8 mouse cellular contexts compared by ENCODE assay signal in the genomic region with DNA sequence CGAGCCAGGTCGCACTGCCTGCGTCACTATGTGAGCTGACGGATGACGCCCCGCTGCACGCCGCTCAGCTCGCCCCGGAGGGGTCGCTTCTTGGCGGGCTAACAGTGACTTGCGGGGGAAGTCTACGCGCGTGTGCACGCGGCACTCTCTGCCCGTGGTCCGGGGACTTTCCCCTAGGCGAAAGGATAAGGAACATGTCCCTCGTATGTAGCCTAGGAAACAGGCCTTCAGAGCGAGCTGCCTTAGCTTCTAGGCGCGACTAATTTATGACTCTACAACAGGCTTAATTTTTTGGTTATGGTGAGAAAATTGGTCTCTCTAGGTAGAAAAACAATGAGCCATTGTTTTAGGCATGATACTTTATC. TPM values are rescaled to one million over a fixed set of nuclear protein-coding genes. Genes with fewer than 3 reads are reported as not detected.
A peak's percentile ranks its signal among the peaks of the same experiment; 100 is the strongest.
DNase-seq lines count a peak whose midpoint lies in the region; ATAC-seq and TF ChIP-seq lines count a peak whose summit lies in the region.

A gene (plus strand): TSS at position 80 of the 365 bp plus-strand sequence.

- peak within 1 kb of the TSS; percentile 80 for H3K4me3 ChIP-seq in cortical plate, adult 2 months (ENCODE audit: insufficient read depth, low read length)
- H3K4me3 ChIP-seq in megakaryocyte, embryonic 14.5 days (replicated peaks), result peak within 1 kb of the TSS; percentile 94

- ATAC-seq in activated CD4-positive, CD25-positive, alpha-beta regulatory T cell, adult 4 months, result peak; percentile 94

- no peaks in the 10 kb centered on the region for H3K27me3 ChIP-seq in megakaryocyte, embryonic 14.5 days (replicated peaks)

- H3K27ac ChIP-seq in cortical plate, adult 2 months (ENCODE audit: insufficient read depth, low read length), result peak within 1 kb of the TSS; percentile 25; the same call in 1 of the 2 replicates

- H3K36me3 ChIP-seq in megakaryocyte, embryonic 14.5 days (replicated peaks; ENCODE audit: low read length), result peaks cover 30% of the 10 kb centered on the region

- no peak for TF ChIP-seq POLR2A in cortical plate, adult 2 months (IDR thresholded peaks at IDR 0.05; ENCODE audit: extremely low read depth, insufficient read depth, low read length)

- H3K4me1 ChIP-seq in cortical plate, adult 2 months (ENCODE audit: control insufficient read depth, insufficient read depth, low read length), result no peaks in the 10 kb centered on the region
- peaks cover 47% of the 10 kb centered on the region for H3K4me1 ChIP-seq in megakaryocyte, embryonic 14.5 days

- DNase-seq in gastrocnemius, adult 8-10 months (ENCODE audit: low spot score in 2 of 2), result peak; percentile 85 to 90
- DNase-seq in hindlimb bud, embryonic 11.5 days (ENCODE audit: extremely low spot score, low read depth, low spot score), result peak; percentile 93
- DNase-seq in left cerebral cortex, adult 8-10 months (ENCODE audit: low spot score in 2 of 2), result peak; percentile 89 to 96
- DNase-seq in right cerebral cortex, postnatal 10 days (ENCODE audit: low spot score in 2 of 2), result peak; percentile 97
- DNase-seq in urinary bladder, postnatal 25 days (ENCODE audit: low spot score), result peak; percentile 73

- TF ChIP-seq CTCF in cortical plate, adult 2 months (IDR thresholded peaks at IDR 0.05; ENCODE audit: extremely low read depth, insufficient read depth, low read length), result no peak

- peaks cover 3% of the 10 kb centered on the region for H3K9me3 ChIP-seq in megakaryocyte, embryonic 14.5 days

RNA-seq across cellular contexts. Expression of the gene that starts here (rescaled TPM):
- polyA plus RNA-seq in activated CD4-positive, CD25-positive, alpha-beta regulatory T cell, adult 4 months (2017; shearing (Covaris generic)), result 10 to 100 TPM; 71.7 to 78.1 TPM
- 75.7 and 82.6 TPM in 2 replicates for polyA plus RNA-seq in cortical plate, adult 2 months (2012; rRNA removed)
- 10 to 100 TPM; 19.2 to 34.9 (median 25.5) TPM for total RNA-seq in gastrocnemius, adult 8-10 months (2022)
- 10 to 100 TPM; 26.5 to 37.8 (median 30.1) TPM for total RNA-seq in left cerebral cortex, adult 8-10 months (2022)
- polyA plus RNA-seq in megakaryocyte, embryonic 14.5 days (2012; ENCODE audit: insufficient read depth, low replicate concordance), result 74.6 and 104 TPM in 2 replicates

Comparison
In these comparisons a context has a peak if more than half of its experiments do, and no peak if none do; other contexts are left out.
1. Peak in every context shown above with its lines: DNase-seq, ATAC-seq, H3K4me3 ChIP-seq and H3K27ac ChIP-seq.